Mouse (Mus musculus): ENCODE data around the gene Sec11a. TPM values are rescaled to one million over a fixed set of nuclear protein-coding genes. Genes with fewer than 3 reads are reported as not detected.
"Not testable (repeated sequence)": the region's sequence is repeated elsewhere in the genome, so short reads cannot be mapped to it uniquely, and the experiment has no call there.

Gene Sec11a
- polyA plus RNA-seq, 1 experiment from 2014 or later = 156 TPM

DNA sequence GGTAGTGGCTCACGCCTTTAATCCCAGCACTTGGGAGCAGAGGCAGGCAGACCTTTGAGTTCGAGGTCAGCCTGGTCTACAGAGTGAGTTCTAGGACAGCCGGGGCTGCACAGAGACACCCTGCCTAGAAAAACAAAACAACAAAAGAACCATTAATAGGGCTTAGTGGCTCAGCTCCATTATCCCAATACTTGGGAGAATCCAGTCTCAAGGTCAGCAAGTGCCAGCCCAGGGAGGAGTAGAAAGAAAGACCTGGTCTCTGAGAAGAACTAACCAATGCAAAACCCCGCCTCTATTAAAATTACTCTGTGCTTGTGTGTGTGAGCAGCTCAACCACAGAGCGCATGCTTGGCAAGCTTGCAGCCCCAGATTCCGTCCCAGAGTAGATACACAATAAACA lies 15.2 kb upstream of the Sec11a start:
- no peak for DNase-seq (ENCODE audit: low spot score)
- no peak overlapping the region for H3K9ac ChIP-seq
- no peaks in the 10 kb centered on the region for H3K9me3 ChIP-seq (ENCODE audit: control insufficient read depth, low read length)
- no peak overlapping the region for H3K4me2 ChIP-seq (replicated peaks)
- no peak overlapping the region for H3K27ac ChIP-seq
- no peaks in the 10 kb centered on the region for H3K36me3 ChIP-seq (replicated peaks; ENCODE audit: control insufficient read depth, insufficient read depth)
- 63% methylated on average over 6 of the region's 6 CpGs for WGBS
- H3K4me1 ChIP-seq (replicated peaks; ENCODE audit: control insufficient read depth, insufficient read depth, low read length) = no peaks in the 10 kb centered on the region
- no peak for ATAC-seq (ENCODE audit: low FRiP score)
- H3K27me3 ChIP-seq (ENCODE audit: control insufficient read depth, insufficient read depth, low read length) = no peaks in the 10 kb centered on the region
- no peak overlapping the region for H3K4me3 ChIP-seq (replicated peaks; ENCODE audit: low read length)

DNA sequence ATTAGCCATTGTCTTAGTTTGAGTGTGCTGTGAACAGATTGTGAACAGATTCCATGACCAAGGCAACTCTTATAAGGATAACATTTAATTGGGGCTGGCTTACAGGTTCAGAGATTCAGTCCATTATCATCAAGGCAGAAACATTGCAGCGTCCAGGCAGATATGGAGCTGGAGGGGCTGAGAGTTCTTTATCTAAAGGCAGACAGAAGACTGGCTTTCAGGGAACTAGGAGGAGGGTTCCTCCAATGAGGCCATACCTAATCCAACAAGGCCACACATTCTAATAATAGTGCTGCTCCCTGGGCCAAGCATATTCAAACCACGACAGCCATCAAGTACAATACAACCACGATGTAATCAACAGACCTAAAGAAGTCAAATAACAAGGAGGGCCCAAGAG lies 11.4 kb upstream of the Sec11a start:
- Histone ChIP-seq H3K4me1 (replicated peaks; ENCODE audit: control insufficient read depth, insufficient read depth, low read length) (no peaks in the 10 kb centered on the region), H3K36me3 (replicated peaks; ENCODE audit: control insufficient read depth, insufficient read depth) (no peaks in the 10 kb centered on the region), H3K27me3 (ENCODE audit: control insufficient read depth, insufficient read depth, low read length) (no peaks in the 10 kb centered on the region), H3K4me2 (replicated peaks) (no peak overlapping the region), H3K27ac (no peak overlapping the region), H3K9me3 (ENCODE audit: control insufficient read depth, low read length) (no peaks in the 10 kb centered on the region), H3K9ac (no peak overlapping the region), H3K4me3 (replicated peaks; ENCODE audit: low read length) (no peak overlapping the region)
- WGBS = 86% methylated on average over 3 of the region's 3 CpGs
- no peak for ATAC-seq (ENCODE audit: low FRiP score)
- no peak for DNase-seq (ENCODE audit: low spot score)

DNA sequence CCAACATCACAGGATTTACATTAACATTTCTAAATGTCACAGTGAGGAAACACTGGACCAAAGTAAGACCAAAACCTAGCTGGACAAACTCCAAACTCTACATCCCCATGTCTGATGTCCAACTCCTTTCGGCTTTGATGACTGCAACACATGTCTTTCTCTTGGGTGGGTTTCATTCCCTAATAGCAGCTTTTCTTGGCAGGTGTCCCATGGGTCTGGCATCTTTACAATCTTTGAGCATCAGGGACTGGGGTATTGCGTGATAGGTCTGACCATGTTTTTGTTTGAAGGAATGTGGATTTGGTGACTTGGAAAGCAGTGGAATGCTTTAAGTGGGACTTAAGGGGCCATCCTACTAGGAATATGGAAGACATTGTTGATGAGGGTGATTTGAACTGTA lies 9.3 kb upstream of the Sec11a start:
- ATAC-seq (ENCODE audit: low FRiP score) = no peak
- Histone ChIP-seq H3K9ac (no peak overlapping the region), H3K4me3 (replicated peaks; ENCODE audit: low read length) (no peak overlapping the region), H3K4me1 (replicated peaks; ENCODE audit: control insufficient read depth, insufficient read depth, low read length) (no peaks in the 10 kb centered on the region), H3K4me2 (replicated peaks) (no peak overlapping the region), H3K27ac (no peak overlapping the region), H3K9me3 (ENCODE audit: control insufficient read depth, low read length) (no peaks in the 10 kb centered on the region), H3K36me3 (replicated peaks; ENCODE audit: control insufficient read depth, insufficient read depth) (no peaks in the 10 kb centered on the region), H3K27me3 (ENCODE audit: control insufficient read depth, insufficient read depth, low read length) (no peaks in the 10 kb centered on the region)
- WGBS = 82% methylated on average over 2 of the region's 2 CpGs
- no peak for DNase-seq (ENCODE audit: low spot score)

DNA sequence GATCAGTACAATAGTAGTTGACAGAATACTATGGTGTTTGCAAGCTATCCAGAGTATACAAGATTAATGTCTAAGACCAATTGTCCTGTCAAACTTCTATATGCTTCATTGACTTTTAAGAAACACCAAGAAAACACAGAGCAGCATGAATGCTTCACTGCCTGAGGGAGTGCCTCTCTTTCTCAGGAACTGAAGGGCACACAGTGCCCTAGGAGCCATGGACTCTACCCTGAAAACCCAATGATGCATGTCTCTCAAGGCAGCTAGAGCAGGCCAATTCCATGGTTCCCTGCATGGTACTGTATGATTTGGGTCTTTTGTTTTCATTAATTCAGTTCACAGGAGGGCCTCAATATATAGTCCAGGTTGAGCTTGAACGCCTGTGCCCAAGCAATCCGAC lies 6.7 kb upstream of the Sec11a start:
- Histone ChIP-seq H3K9ac (no peak overlapping the region), H3K9me3 (ENCODE audit: control insufficient read depth, low read length) (no peaks in the 10 kb centered on the region), H3K27ac (no peak overlapping the region), H3K36me3 (replicated peaks; ENCODE audit: control insufficient read depth, insufficient read depth) (no peaks in the 10 kb centered on the region), H3K4me3 (replicated peaks; ENCODE audit: low read length) (no peak overlapping the region), H3K4me1 (replicated peaks; ENCODE audit: control insufficient read depth, insufficient read depth, low read length) (no peaks in the 10 kb centered on the region), H3K4me2 (replicated peaks) (no peak overlapping the region), H3K27me3 (ENCODE audit: control insufficient read depth, insufficient read depth, low read length) (no peaks in the 10 kb centered on the region)
- 92% methylated on average over 2 of the region's 2 CpGs for WGBS
- DNase-seq (ENCODE audit: low spot score) (no peak), ATAC-seq (ENCODE audit: low FRiP score) (no peak)

DNA sequence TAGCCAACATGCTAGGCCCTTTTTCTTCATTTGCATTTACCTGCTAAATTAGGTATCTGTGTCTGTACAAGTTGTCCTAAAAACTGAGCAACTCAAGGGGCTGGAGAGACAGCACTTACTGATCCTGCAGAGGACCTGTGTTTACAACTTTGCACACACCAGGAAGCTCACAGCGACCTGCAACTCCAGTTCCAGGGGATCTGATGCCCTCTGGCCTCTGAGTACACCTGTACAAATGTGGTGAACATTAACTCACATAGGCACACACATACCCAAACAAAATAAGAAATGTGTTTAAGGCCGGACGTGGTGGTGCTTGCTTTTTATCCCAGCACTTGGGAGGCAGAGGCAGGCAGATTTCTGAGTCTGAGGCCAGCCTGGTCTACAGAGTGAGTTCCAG lies 4.6 kb upstream of the Sec11a start:
- ATAC-seq (ENCODE audit: low FRiP score) (no peak), DNase-seq (ENCODE audit: low spot score) (no peak)
- Histone ChIP-seq H3K27me3 (ENCODE audit: control insufficient read depth, insufficient read depth, low read length) (no peaks in the 10 kb centered on the region), H3K27ac (no peak overlapping the region), H3K4me3 (replicated peaks; ENCODE audit: low read length) (no peak overlapping the region), H3K4me2 (replicated peaks) (no peak overlapping the region), H3K9me3 (ENCODE audit: control insufficient read depth, low read length) (no peaks in the 10 kb centered on the region), H3K9ac (no peak overlapping the region), H3K4me1 (replicated peaks; ENCODE audit: control insufficient read depth, insufficient read depth, low read length) (no peaks in the 10 kb centered on the region), H3K36me3 (replicated peaks; ENCODE audit: control insufficient read depth, insufficient read depth) (no peaks in the 10 kb centered on the region)
- WGBS = 66% methylated on average over 3 of the region's 3 CpGs

DNA sequence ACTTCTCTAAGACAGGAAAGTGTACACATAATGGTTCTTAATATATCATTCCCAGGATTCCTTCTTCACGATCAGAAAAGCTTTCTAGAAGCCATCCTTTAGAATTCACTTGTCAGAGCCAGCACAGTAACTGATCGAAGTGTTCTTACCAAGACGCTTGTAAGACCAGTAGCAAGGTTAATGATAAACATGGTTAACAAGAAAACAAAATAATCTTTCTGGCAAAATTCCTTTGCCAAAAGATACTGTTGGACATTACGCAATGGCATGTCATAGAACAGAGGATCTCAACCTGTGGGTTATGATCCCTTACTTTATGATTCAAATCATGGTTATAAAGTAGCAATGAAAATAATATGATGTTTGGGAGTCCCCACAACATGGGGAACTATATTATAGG lies 3.9 kb upstream of the Sec11a start:
- DNase-seq (ENCODE audit: low spot score) (no peak), ATAC-seq (ENCODE audit: low FRiP score) (no peak)
- H3K27ac ChIP-seq = no peak overlapping the region
- 89% methylated on average over 4 of the region's 4 CpGs for WGBS
- no peaks in the 10 kb centered on the region for H3K9me3 ChIP-seq (ENCODE audit: control insufficient read depth, low read length)
- H3K36me3 ChIP-seq (replicated peaks; ENCODE audit: control insufficient read depth, insufficient read depth) = no peaks in the 10 kb centered on the region
- no peak overlapping the region for H3K9ac ChIP-seq
- no peak overlapping the region for H3K4me2 ChIP-seq (replicated peaks)
- no peak overlapping the region for H3K4me3 ChIP-seq (replicated peaks; ENCODE audit: low read length)
- peaks cover 3% of the 10 kb centered on the region for H3K4me1 ChIP-seq (replicated peaks; ENCODE audit: control insufficient read depth, insufficient read depth, low read length)
- no peaks in the 10 kb centered on the region for H3K27me3 ChIP-seq (ENCODE audit: control insufficient read depth, insufficient read depth, low read length)

DNA sequence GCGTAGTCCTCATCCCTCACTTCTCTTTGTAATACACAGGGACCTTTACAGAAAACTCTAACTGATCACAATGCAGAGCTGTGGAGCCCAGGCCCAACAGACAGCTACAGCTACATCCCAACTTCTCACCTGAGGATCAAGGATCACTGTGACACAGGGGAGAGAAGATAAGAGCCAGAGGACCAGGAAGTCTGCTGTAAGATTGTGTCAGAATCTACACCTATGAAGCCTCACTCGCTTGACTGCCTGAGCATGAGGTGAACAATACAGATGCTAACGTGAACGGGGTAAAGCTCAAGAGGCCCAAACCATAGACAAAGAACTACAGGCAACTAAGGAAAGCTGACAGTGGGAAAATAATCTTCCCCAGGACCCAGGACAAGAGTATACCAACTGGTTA lies 7.8 kb downstream of the Sec11a start:
- Histone ChIP-seq H3K9me3 (ENCODE audit: control insufficient read depth, low read length) (no peaks in the 10 kb centered on the region), H3K36me3 (replicated peaks; ENCODE audit: control insufficient read depth, insufficient read depth) (peaks cover 5% of the 10 kb centered on the region), H3K4me2 (replicated peaks) (no peak overlapping the region), H3K4me1 (replicated peaks; ENCODE audit: control insufficient read depth, insufficient read depth, low read length) (no peaks in the 10 kb centered on the region), H3K4me3 (replicated peaks; ENCODE audit: low read length) (no peak overlapping the region), H3K27me3 (ENCODE audit: control insufficient read depth, insufficient read depth, low read length) (no peaks in the 10 kb centered on the region), H3K27ac (no peak overlapping the region), H3K9ac (no peak overlapping the region)
- no peak for ATAC-seq (ENCODE audit: low FRiP score)
- WGBS = 93% methylated on average over 4 of the region's 4 CpGs
- DNase-seq (ENCODE audit: low spot score) = no peak

DNA sequence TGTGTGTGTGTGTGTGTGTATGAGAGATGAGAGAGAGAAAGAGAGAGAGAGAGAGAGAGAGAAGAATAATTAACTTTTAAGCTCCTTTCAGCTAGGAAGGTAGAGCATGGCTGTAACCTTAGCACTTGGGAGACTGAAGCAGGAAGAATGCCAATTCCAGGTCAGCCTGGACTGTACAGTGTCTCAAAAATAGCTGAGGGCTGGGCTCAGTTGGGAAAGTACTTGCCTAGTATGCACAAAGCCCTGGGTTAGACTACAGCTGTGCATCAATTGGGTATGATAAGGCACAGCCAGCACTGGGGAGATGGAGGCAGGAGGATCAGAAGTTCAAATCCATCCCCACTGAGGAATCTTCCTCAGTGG lies 10.3 kb downstream of the Sec11a start:
- not testable (repeated sequence) for ATAC-seq (ENCODE audit: low FRiP score); H3K27me3 ChIP-seq (ENCODE audit: control insufficient read depth, insufficient read depth, low read length); H3K4me1 ChIP-seq (replicated peaks; ENCODE audit: control insufficient read depth, insufficient read depth, low read length); H3K4me2 ChIP-seq (replicated peaks); H3K9ac ChIP-seq; H3K27ac ChIP-seq; DNase-seq (ENCODE audit: low spot score); H3K9me3 ChIP-seq (ENCODE audit: control insufficient read depth, low read length); H3K4me3 ChIP-seq (replicated peaks; ENCODE audit: low read length)
- H3K36me3 ChIP-seq (replicated peaks; ENCODE audit: control insufficient read depth, insufficient read depth) = peaks cover 24% of the 10 kb centered on the region

DNA sequence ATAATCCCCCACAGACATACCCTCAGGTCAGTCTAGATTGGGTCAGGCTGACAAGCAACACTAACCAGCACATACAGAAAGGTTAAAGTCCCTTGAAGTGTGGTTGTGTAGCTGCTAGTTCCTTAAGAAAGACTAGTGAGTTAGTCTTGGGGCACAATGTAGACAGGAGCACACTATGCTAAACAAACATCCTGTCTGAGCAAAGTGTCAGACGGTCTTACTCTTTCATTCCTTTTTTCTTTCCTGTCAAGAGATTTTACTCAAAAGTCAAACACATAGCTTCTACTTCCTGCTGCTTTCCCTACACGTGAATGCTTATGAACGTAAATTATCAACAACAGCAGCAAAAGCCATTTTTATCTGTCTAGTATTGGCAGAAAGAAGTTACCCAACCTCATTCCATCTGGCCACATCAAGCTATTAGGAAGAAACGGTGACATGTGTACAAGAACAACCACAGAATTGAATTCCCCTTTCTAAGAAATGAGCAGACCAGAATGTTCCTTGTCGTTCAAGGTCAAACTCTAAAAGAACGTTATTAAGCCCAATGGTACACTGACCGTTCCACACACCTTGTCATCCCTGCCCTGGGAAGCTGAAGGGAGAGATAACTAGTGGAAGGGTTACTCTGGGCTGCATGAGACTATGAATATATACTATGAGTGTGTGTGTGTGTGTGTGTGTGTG lies 10.8 kb downstream of the Sec11a start:
- peaks cover 29% of the 10 kb centered on the region for H3K36me3 ChIP-seq (replicated peaks; ENCODE audit: control insufficient read depth, insufficient read depth)
- not testable (repeated sequence) for H3K27me3 ChIP-seq (ENCODE audit: control insufficient read depth, insufficient read depth, low read length); H3K4me3 ChIP-seq (replicated peaks; ENCODE audit: low read length); H3K9me3 ChIP-seq (ENCODE audit: control insufficient read depth, low read length); H3K4me1 ChIP-seq (replicated peaks; ENCODE audit: control insufficient read depth, insufficient read depth, low read length); ATAC-seq (ENCODE audit: low FRiP score); H3K9ac ChIP-seq; H3K27ac ChIP-seq; DNase-seq (ENCODE audit: low spot score); H3K4me2 ChIP-seq (replicated peaks)
- 78% methylated on average over 7 of the region's 7 CpGs for WGBS

DNA sequence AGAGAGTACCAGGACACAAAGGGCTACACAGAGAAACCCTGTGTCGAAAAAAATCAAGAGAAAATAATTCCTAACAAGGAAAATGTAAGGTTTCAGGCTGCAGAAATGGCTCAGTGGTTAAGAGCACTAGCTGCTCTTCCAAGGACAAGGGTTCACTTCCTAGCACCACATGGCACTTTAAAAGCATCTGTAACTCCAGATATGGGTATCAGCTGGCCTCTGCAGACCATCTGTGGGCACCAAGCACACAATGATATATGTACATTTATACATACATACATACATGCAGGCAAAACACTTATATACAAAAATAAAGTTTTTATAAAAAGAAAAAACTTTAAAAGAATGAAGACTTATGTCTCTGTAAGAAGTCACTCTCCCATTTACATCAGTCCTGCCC lies 11.7 kb downstream of the Sec11a start:
- DNase-seq (ENCODE audit: low spot score) = no peak
- H3K4me1 ChIP-seq (replicated peaks; ENCODE audit: control insufficient read depth, insufficient read depth, low read length) = no peaks in the 10 kb centered on the region
- no peak overlapping the region for H3K27ac ChIP-seq
- no peak overlapping the region for H3K9ac ChIP-seq
- peaks cover 38% of the 10 kb centered on the region for H3K36me3 ChIP-seq (replicated peaks; ENCODE audit: control insufficient read depth, insufficient read depth)
- ATAC-seq (ENCODE audit: low FRiP score) = no peak
- H3K9me3 ChIP-seq (ENCODE audit: control insufficient read depth, low read length) = no peaks in the 10 kb centered on the region
- H3K27me3 ChIP-seq (ENCODE audit: control insufficient read depth, insufficient read depth, low read length) = no peaks in the 10 kb centered on the region
- H3K4me3 ChIP-seq (replicated peaks; ENCODE audit: low read length) = no peak overlapping the region
- WGBS = 95% methylated on average over 1 of the region's 1 CpGs
- no peak overlapping the region for H3K4me2 ChIP-seq (replicated peaks)

Data from hindbrain, embryonic 14.5 days (tissue).